Mouse (Mus musculus) forebrain, embryonic 12.5 days (tissue): Measurements from ENCODE around the gene Cradd. TPM values are rescaled to one million over a fixed set of nuclear protein-coding genes. Genes with fewer than 3 reads are reported as not detected.

ENCODE experiments used
- ATAC-seq: fragments of 200-750 bp; cut with Nextera tagmentation; 2 replicates; pipeline ENCODE4 v1.8.0; 2017; ENCODE audit warnings: moderate TSS enrichment; ENCODE audit not compliant: low FRiP score
- H3K27ac ChIP-seq: fragments of 300-500 bp; sonication (generic); 2 replicates; pipeline ENCODE4 v1.5.1; 2016; ENCODE audit warnings: mild to moderate bottlenecking
- H3K27me3 ChIP-seq: fragments of 300-500 bp; sonication (generic); 2 replicates; pipeline ENCODE4 v1.6.1; 2016; ENCODE audit warnings: mild to moderate bottlenecking
- H3K36me3 ChIP-seq: fragments of 300-500 bp; sonication (generic); replicated peaks from 2 replicates; pipeline ENCODE4 v1.6.1; 2016; ENCODE audit warnings: mild to moderate bottlenecking
- H3K4me1 ChIP-seq: fragments of 300-500 bp; sonication (generic); 2 replicates; pipeline ENCODE4 v1.6.1; 2016
- H3K4me2 ChIP-seq: fragments of 300-500 bp; sonication (generic); 2 replicates; pipeline ENCODE4 v1.6.1; 2016; ENCODE audit warnings: mild to moderate bottlenecking, moderate library complexity
- H3K4me3 ChIP-seq: fragments of 300-500 bp; sonication (generic); replicated peaks from 2 replicates; pipeline ENCODE4 v1.5.1; 2016; ENCODE audit warnings: mild to moderate bottlenecking
- H3K9ac ChIP-seq: fragments of 300-500 bp; sonication (generic); 2 replicates; pipeline ENCODE4 v1.6.1; 2016; ENCODE audit warnings: mild to moderate bottlenecking
- H3K9me3 ChIP-seq: fragments of 300-500 bp; sonication (generic); 2 replicates; pipeline ENCODE4 v1.6.1; 2016
- WGBS: fragments of 180-500 bp; shearing (Covaris S2); methylation state at CpG from one replicate; pipeline ENCODE4 v1.1.7; 2016; 5-methylcytosine and 5-hydroxymethylcytosine counted together
- polyA plus RNA-seq: library from polyadenylated mRNA; unstranded; fragments of >200 nt; fragmentation: Nextera tagmentation; extraction: Ambion mirVana; gene quantifications from 2 replicates; pipeline ENCODE4 v1.2.1, GENCODE M21; 2016

Cradd gene
- polyA plus RNA-seq, 1 experiment from 2014 or later: 13.3 TPM

GRCm38 (mm10) chr10:95141075-95141474, 182.9 kb downstream of the Cradd start:
- 70% methylated on average over 3 of the region's 3 CpGs for WGBS
- Histone ChIP-seq H3K36me3 (no peaks in the 10 kb centered on the region), H3K4me3 (no peak overlapping the region), H3K4me2 (no peak overlapping the region), H3K9me3 (no peaks in the 10 kb centered on the region), H3K4me1 (peaks cover 35% of the 10 kb centered on the region), H3K27ac (no peak overlapping the region), H3K9ac (no peak overlapping the region), H3K27me3 (no peaks in the 10 kb centered on the region)
- no peak for ATAC-seq

DNA sequence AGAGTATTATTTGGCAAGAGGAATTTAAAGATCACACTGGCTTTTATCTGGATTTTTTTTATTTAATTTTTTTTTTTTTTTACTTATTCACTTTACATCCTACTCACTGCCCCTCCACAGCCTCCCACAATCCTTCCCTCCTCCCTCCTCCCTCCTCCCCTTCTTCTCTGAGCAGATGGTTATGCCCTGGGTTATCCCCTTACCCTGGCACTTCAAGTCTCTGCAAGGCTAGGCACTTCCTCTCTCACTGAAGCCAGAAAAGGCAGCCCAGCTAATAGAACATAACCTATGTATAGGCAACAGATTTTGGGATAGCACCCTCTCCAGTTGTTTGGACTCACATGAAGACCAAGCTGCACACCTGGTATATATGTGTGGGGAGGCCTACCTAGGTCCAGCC, 183.7 kb downstream of the Cradd start:
- no peaks in the 10 kb centered on the region for H3K27me3 ChIP-seq
- H3K36me3 ChIP-seq: no peaks in the 10 kb centered on the region
- H3K9me3 ChIP-seq: no peaks in the 10 kb centered on the region
- no peak for ATAC-seq
- H3K9ac ChIP-seq: no peak overlapping the region
- no peak overlapping the region for H3K4me2 ChIP-seq
- no peak overlapping the region for H3K4me3 ChIP-seq
- H3K4me1 ChIP-seq: peaks cover 28% of the 10 kb centered on the region
- no peak overlapping the region for H3K27ac ChIP-seq

DNA sequence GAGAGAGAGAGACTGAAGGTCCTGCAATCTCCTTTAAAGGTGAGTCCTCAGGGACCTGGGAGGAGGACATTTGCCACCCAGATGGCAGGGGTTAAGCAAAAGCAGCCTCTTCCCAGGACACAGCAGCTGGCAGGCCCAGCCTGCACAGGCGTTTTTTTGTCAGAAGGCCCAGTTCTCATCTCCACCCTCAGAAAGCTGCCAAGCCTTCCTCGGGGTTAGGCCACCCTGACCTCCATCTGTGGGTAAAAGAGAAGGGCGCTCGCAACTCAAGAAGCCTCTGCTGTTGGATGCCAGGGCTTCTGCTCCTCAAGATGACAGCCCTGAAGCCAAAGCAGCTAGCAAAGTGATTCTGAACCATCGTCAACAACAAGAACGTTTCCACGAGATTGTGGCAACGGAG, 184.3 kb downstream of the Cradd start:
- Histone ChIP-seq H3K36me3 (no peaks in the 10 kb centered on the region), H3K4me2 (no peak overlapping the region), H3K27me3 (no peaks in the 10 kb centered on the region), H3K4me1 (peaks cover 24% of the 10 kb centered on the region), H3K27ac (no peak overlapping the region), H3K9ac (no peak overlapping the region), H3K9me3 (no peaks in the 10 kb centered on the region), H3K4me3 (no peak overlapping the region)
- ATAC-seq: no peak
- WGBS: 79% methylated on average over 8 of the region's 8 CpGs

GRCm38 (mm10) chr10:95133057-95133456, 190.9 kb downstream of the Cradd start:
- no peak overlapping the region for H3K27ac ChIP-seq
- H3K4me1 ChIP-seq: no peaks in the 10 kb centered on the region
- no peak overlapping the region for H3K4me2 ChIP-seq
- 83% methylated on average over 4 of the region's 4 CpGs for WGBS
- no peak for ATAC-seq
- H3K36me3 ChIP-seq: no peaks in the 10 kb centered on the region
- no peaks in the 10 kb centered on the region for H3K9me3 ChIP-seq
- H3K4me3 ChIP-seq: no peak overlapping the region
- H3K9ac ChIP-seq: no peak overlapping the region
- no peaks in the 10 kb centered on the region for H3K27me3 ChIP-seq

Other genes starting within 250 kb of the Cradd start
- gene Socs2, start 93.0 kb upstream of the Cradd start, polyA plus RNA-seq: 73.4 and 74.1 TPM in 2 replicates
- gene Mrpl42, start 177.8 kb upstream of the Cradd start, polyA plus RNA-seq: 297 and 314 TPM in 2 replicates
- 439 and 463 TPM in 2 replicates for gene Ube2n, start 191.0 kb upstream of the Cradd start, polyA plus RNA-seq
- 107 and 108 TPM in 2 replicates for gene Nudt4, start 240.0 kb upstream of the Cradd start, polyA plus RNA-seq